Mouse (Mus musculus): ENCODE measurements at regions not wholly inside any gene's neighbourhood (a gene's known extent, or its start where the extent isn't known, plus 50 kb on each side); places are given as distances from the start of the nearest gene placed in this dataset.

DNA sequence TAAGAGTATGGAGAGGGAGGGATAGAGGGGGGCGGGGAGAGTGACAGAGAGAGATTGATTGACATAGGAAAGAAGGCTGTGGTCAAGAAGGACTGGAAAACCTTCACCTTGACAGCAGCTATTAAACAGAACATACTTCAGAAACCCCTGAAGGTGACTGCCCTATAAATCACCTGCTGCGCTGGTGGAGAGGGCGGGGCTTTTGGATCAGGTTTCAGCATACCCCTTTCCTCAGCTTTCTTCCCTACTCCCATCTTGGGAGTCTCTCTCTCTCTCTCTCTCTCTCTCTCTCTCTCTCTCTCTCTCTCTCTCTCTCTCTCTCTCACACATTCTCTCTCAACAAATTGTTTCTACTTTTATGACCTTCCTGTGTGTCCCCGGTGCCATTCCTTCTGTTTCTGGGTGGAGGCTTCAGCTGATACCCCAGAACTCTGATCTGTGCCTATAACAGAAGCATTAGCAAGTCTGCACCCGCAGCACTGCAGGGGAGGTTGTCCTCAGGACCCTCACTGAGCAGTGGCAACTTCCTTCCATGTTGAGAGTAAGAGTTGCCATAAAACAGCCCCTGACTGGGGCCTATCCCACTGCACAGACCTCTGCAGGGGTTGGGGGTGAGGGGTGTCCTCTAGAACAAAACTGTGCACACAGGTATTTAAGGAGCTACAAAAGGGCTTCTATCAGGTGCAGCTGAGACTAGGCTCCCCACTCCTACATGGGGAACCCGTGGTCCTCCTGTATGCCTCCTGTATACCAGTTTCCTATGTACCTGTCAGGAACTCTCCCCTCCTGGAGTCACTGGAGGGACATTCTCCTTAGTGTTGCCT is 216.7 kb upstream of the 4930535I16Rik start:
- Histone ChIP-seq H3K36me3 (ENCODE audit: control insufficient read depth, insufficient read depth, low read length) (no peaks in the 10 kb centered on the region), H3K4me3 (ENCODE audit: low read depth, low read length) (no peak overlapping the region), H3K27me3 (ENCODE audit: control insufficient read depth, insufficient read depth, low read length) (no peaks in the 10 kb centered on the region), H3K4me1 (ENCODE audit: control insufficient read depth, insufficient read depth, low read length) (0 out of 2 replicates have a peak, but pooled peaks cover 3% of the 10 kb centered on the region), H3K9me3 (ENCODE audit: control insufficient read depth, low read length) (no peaks in the 10 kb centered on the region), H3K27ac (ENCODE audit: low read depth, low read length) (no peak overlapping the region), H3K4me2 (ENCODE audit: low read depth) (no peak overlapping the region), H3K9ac (ENCODE audit: low read length) (no peak overlapping the region)
- WGBS = 13% methylated on average over 6 of the region's 6 CpGs
- ATAC-seq (ENCODE audit: insufficient read depth, low FRiP score, low TSS enrichment) = no peak
- DNase-seq (ENCODE audit: low spot score) = peak; percentile 41

DNA sequence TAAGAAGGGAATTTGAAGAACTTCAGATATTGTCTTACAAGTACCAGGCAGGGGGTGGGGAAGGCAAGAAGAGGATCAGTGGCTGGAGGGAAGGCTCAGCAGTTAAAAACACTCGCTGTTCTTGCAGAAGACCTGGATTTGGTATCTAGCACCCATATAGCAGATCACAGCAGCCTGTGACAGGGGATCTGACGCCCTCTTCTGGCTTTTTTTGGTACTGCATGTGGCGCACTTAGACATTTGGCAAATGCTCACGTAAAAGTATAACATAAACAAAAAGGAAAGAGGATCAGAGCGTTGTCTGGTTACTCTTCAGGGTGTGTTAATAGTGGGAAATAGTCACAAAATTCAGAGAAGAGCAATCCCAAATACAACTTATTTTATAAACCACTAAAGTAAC is 213.1 kb upstream of the 4930535I16Rik start:
- Histone ChIP-seq H3K9ac (ENCODE audit: low read length) (no peak overlapping the region), H3K27ac (ENCODE audit: low read depth, low read length) (no peak overlapping the region), H3K4me3 (ENCODE audit: low read depth, low read length) (no peak overlapping the region), H3K36me3 (ENCODE audit: control insufficient read depth, insufficient read depth, low read length) (no peaks in the 10 kb centered on the region), H3K4me2 (ENCODE audit: low read depth) (no peak overlapping the region), H3K9me3 (ENCODE audit: control insufficient read depth, low read length) (no peaks in the 10 kb centered on the region), H3K4me1 (ENCODE audit: control insufficient read depth, insufficient read depth, low read length) (0 out of 2 replicates have a peak, but pooled peaks cover 3% of the 10 kb centered on the region), H3K27me3 (ENCODE audit: control insufficient read depth, insufficient read depth, low read length) (no peaks in the 10 kb centered on the region)
- no peak for DNase-seq (ENCODE audit: low spot score)
- no peak for ATAC-seq (ENCODE audit: insufficient read depth, low FRiP score, low TSS enrichment)
- whole genome bisulfite sequencing = 78% methylated on average over 5 of the region's 5 CpGs

DNA sequence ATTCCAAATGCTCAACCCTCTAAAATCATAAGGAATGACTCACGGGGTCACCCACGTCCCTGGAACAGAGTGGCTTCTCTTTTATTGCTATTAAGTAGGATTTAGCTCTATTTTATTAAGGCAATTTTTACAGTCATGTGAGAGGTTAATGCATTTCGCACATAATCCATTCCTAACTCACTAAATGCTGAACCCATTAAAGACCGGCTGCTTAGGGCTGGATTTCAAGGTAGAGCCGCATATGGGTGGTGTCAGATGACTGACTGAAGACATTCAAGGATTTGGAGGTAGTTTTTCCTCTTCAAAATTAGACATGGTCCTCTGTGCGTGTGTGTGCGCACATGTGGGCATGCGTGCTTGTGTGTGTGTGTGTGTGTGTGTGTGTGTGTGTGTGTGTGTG is 208.4 kb upstream of the 4930535I16Rik start:
- H3K9ac ChIP-seq (ENCODE audit: low read length) = no peak overlapping the region
- WGBS = 82% methylated on average over 8 of the region's 8 CpGs
- no peaks in the 10 kb centered on the region for H3K36me3 ChIP-seq (ENCODE audit: control insufficient read depth, insufficient read depth, low read length)
- H3K27ac ChIP-seq (ENCODE audit: low read depth, low read length) = no peak overlapping the region
- no peak for DNase-seq (ENCODE audit: low spot score)
- no peaks in the 10 kb centered on the region for H3K9me3 ChIP-seq (ENCODE audit: control insufficient read depth, low read length)
- no peak overlapping the region for H3K4me3 ChIP-seq (ENCODE audit: low read depth, low read length)
- no peaks in the 10 kb centered on the region for H3K27me3 ChIP-seq (ENCODE audit: control insufficient read depth, insufficient read depth, low read length)
- no peak for ATAC-seq (ENCODE audit: insufficient read depth, low FRiP score, low TSS enrichment)
- no peaks in the 10 kb centered on the region for H3K4me1 ChIP-seq (ENCODE audit: control insufficient read depth, insufficient read depth, low read length)
- H3K4me2 ChIP-seq (ENCODE audit: low read depth) = no peak overlapping the region

DNA sequence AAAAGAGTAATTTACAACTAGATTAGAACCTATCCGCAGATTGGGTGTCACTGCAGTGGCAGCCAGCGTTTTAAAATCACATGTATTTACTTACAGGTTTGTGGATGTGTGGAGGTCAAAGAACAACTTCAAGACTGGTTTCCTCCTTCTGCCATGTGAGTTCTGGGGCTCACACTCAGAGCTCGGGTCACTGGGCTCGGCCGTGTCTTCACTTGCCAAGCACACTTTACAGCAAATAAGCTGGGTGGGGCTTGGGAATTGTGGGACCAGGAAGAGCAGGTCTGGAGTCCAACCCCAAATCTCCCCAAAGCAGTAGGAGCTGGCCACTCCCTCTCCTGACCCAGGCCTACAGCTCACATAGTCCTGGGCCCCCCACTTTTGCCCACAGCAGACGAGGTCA is 202.5 kb upstream of the 4930535I16Rik start:
- no peak overlapping the region for H3K27ac ChIP-seq (ENCODE audit: low read depth, low read length)
- no peak for ATAC-seq (ENCODE audit: insufficient read depth, low FRiP score, low TSS enrichment)

DNA sequence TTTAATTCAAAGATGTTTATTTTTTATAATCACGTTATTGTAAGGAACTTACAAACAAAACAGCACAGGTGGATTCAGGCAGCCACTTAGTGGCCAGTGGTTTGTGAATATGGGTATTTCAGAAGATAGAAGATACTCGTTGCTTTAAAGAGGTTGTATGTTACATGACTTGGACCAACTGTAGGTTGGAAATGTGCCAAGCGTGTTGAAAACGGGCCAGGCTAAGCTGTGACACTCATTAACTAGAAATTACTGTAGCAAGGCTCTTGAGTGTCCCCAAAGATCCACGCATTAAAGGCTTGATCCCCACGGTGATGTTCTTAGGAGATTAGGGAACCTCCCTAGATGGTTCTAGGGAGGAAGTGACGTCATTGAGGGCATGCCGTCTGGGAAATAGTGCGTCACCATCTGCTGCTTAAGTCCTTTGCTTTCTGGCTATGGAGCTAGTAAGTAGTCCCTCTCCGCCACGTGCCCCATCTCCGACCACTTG is 196.1 kb upstream of the 4930535I16Rik start:
- 87% methylated on average over 12 of the region's 12 CpGs for WGBS
- no peaks in the 10 kb centered on the region for H3K4me1 ChIP-seq (ENCODE audit: control insufficient read depth, insufficient read depth, low read length)
- no peak for ATAC-seq (ENCODE audit: insufficient read depth, low FRiP score, low TSS enrichment)

More for the DNA sequence above, 202.5 kb upstream of the 4930535I16Rik start:
- Histone ChIP-seq H3K9ac (ENCODE audit: low read length) (no peak overlapping the region), H3K27me3 (ENCODE audit: control insufficient read depth, insufficient read depth, low read length) (no peaks in the 10 kb centered on the region; the same call in 1 of the 2 replicates), H3K4me3 (ENCODE audit: low read depth, low read length) (no peak overlapping the region), H3K4me1 (ENCODE audit: control insufficient read depth, insufficient read depth, low read length) (no peaks in the 10 kb centered on the region), H3K4me2 (ENCODE audit: low read depth) (no peak overlapping the region), H3K36me3 (ENCODE audit: control insufficient read depth, insufficient read depth, low read length) (no peaks in the 10 kb centered on the region), H3K9me3 (ENCODE audit: control insufficient read depth, low read length) (no peaks in the 10 kb centered on the region)
- WGBS = 70% methylated on average over 6 of the region's 6 CpGs
- no peak for DNase-seq (ENCODE audit: low spot score)

DNA sequence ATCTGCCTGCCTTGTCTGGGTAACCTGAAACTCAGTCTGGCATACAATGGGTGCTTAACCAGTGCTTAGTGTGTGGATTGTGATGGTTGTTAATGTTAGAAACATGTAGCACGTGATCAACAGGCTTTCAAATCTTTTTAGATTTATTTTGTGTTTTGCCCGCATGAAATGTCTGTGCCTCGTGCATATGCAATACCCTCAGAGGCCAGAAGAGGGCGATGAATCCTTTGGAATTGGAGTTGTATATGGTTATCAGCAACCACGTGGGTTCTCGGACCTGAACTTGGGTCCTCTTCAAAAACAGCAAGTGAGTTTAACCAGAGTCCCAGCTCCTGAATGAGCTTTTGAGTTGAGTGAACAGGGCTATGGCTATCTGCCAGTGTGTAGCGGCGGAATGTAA is 192.9 kb upstream of the 4930535I16Rik start:
- Histone ChIP-seq H3K36me3 (ENCODE audit: control insufficient read depth, insufficient read depth, low read length) (no peaks in the 10 kb centered on the region), H3K4me3 (ENCODE audit: low read depth, low read length) (no peak overlapping the region), H3K9me3 (ENCODE audit: control insufficient read depth, low read length) (0 out of 2 replicates have a peak, but pooled peaks cover 2% of the 10 kb centered on the region), H3K27me3 (ENCODE audit: control insufficient read depth, insufficient read depth, low read length) (no peaks in the 10 kb centered on the region), H3K4me1 (ENCODE audit: control insufficient read depth, insufficient read depth, low read length) (no peaks in the 10 kb centered on the region), H3K27ac (ENCODE audit: low read depth, low read length) (no peak overlapping the region), H3K4me2 (ENCODE audit: low read depth) (no peak overlapping the region), H3K9ac (ENCODE audit: low read length) (no peak overlapping the region)
- ATAC-seq (ENCODE audit: insufficient read depth, low FRiP score, low TSS enrichment) = no peak
- WGBS = 65% methylated on average over 8 of the region's 8 CpGs
- no peak for DNase-seq (ENCODE audit: low spot score)

More for the DNA sequence above, 196.1 kb upstream of the 4930535I16Rik start:
- Histone ChIP-seq H3K9ac (ENCODE audit: low read length) (no peak overlapping the region), H3K9me3 (ENCODE audit: control insufficient read depth, low read length) (0 out of 2 replicates have a peak, but pooled peaks cover 2% of the 10 kb centered on the region), H3K27ac (ENCODE audit: low read depth, low read length) (no peak overlapping the region), H3K36me3 (ENCODE audit: control insufficient read depth, insufficient read depth, low read length) (no peaks in the 10 kb centered on the region), H3K27me3 (ENCODE audit: control insufficient read depth, insufficient read depth, low read length) (no peaks in the 10 kb centered on the region; the same call in 1 of the 2 replicates), H3K4me3 (ENCODE audit: low read depth, low read length) (no peak overlapping the region), H3K4me2 (ENCODE audit: low read depth) (no peak overlapping the region)
- no peak for DNase-seq (ENCODE audit: low spot score)

DNA sequence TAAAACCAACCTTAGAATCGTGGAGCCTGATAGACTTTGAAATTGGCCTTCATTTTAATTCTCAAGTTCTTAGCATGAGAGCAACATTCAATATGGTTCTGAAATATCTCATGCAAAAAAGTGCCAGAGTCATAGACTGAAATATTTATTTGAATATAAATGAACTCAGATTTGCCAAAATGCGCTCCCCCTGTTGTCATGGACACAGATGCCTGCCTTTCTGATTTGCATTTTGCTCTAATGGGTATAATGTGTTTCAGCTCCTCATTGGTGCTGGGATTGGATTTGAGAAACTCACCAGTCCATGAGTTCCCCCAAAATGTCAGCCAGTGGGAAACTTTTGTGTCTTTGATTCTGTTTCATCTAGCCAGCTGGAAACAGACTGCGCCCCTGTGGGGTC is 191.5 kb upstream of the 4930535I16Rik start:
- no peak for ATAC-seq (ENCODE audit: insufficient read depth, low FRiP score, low TSS enrichment)
- H3K9ac ChIP-seq (ENCODE audit: low read length) = no peak overlapping the region
- H3K9me3 ChIP-seq (ENCODE audit: control insufficient read depth, low read length) = 0 out of 2 replicates have a peak, but pooled peaks cover 2% of the 10 kb centered on the region
- no peak for DNase-seq (ENCODE audit: low spot score)
- H3K4me1 ChIP-seq (ENCODE audit: control insufficient read depth, insufficient read depth, low read length) = no peaks in the 10 kb centered on the region
- H3K4me3 ChIP-seq (ENCODE audit: low read depth, low read length) = no peak overlapping the region
- 85% methylated on average over 3 of the region's 3 CpGs for WGBS
- no peaks in the 10 kb centered on the region for H3K27me3 ChIP-seq (ENCODE audit: control insufficient read depth, insufficient read depth, low read length)
- no peak overlapping the region for H3K27ac ChIP-seq (ENCODE audit: low read depth, low read length)
- H3K36me3 ChIP-seq (ENCODE audit: control insufficient read depth, insufficient read depth, low read length) = no peaks in the 10 kb centered on the region
- no peak overlapping the region for H3K4me2 ChIP-seq (ENCODE audit: low read depth)

DNA sequence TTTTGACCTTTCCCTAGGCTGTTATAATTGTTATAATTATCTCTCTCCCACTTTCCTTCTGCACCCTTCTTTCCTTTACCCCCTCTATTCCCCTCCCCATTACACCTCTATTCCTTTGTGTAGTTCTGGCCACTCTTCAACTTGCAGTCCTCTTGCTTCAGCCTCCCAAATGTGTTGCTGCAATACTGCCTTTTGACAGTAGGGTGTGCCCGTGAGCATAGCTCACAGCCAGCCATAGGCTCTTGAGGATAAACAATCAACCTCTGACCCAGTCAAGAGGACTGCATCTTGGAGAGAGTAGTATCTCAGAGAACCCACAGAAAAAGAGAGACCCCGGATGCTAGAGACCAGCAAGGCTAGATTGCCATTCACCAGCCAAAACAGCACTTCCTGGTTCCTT is 184.9 kb upstream of the 4930535I16Rik start:
- Histone ChIP-seq H3K27me3 (ENCODE audit: control insufficient read depth, insufficient read depth, low read length) (no peaks in the 10 kb centered on the region), H3K27ac (ENCODE audit: low read depth, low read length) (no peak overlapping the region), H3K9me3 (ENCODE audit: control insufficient read depth, low read length) (no peaks in the 10 kb centered on the region), H3K4me3 (ENCODE audit: low read depth, low read length) (no peak overlapping the region), H3K4me2 (ENCODE audit: low read depth) (no peak overlapping the region), H3K36me3 (ENCODE audit: control insufficient read depth, insufficient read depth, low read length) (no peaks in the 10 kb centered on the region), H3K9ac (ENCODE audit: low read length) (no peak overlapping the region), H3K4me1 (ENCODE audit: control insufficient read depth, insufficient read depth, low read length) (no peaks in the 10 kb centered on the region)
- WGBS = 35% methylated on average over 2 of the region's 2 CpGs
- peak; percentile 37 for DNase-seq (ENCODE audit: low spot score)
- ATAC-seq (ENCODE audit: insufficient read depth, low FRiP score, low TSS enrichment) = no peak

DNA sequence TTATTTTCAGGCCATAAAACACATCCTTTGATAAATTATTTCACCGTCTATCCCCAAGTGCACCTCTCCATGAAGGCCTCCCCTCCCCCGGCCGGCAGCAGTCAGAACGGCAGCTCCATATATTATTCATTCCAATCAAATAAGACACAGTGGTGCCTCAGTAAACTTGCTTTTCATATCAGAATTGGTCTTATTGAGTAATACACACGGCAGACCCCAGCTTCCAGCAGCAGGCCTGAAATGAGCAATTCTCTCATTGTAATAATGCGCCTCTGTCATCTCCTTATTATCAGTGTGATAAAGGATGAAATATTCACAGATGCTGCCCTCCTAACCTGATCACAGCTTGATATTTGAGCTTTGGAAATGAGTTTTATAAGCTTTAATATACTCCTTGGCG is 169.0 kb upstream of the 4930535I16Rik start:
- Histone ChIP-seq H3K4me1 (ENCODE audit: control insufficient read depth, insufficient read depth, low read length) (no peaks in the 10 kb centered on the region), H3K4me2 (ENCODE audit: low read depth) (no peak overlapping the region), H3K36me3 (ENCODE audit: control insufficient read depth, insufficient read depth, low read length) (no peaks in the 10 kb centered on the region), H3K9me3 (ENCODE audit: control insufficient read depth, low read length) (no peaks in the 10 kb centered on the region), H3K4me3 (ENCODE audit: low read depth, low read length) (no peak overlapping the region), H3K27ac (ENCODE audit: low read depth, low read length) (no peak overlapping the region), H3K27me3 (ENCODE audit: control insufficient read depth, insufficient read depth, low read length) (no peaks in the 10 kb centered on the region), H3K9ac (ENCODE audit: low read length) (no peak overlapping the region)
- DNase-seq (ENCODE audit: low spot score) (no peak), ATAC-seq (ENCODE audit: insufficient read depth, low FRiP score, low TSS enrichment) (no peak)
- 83% methylated on average over 7 of the region's 7 CpGs for WGBS
